Mouse (Mus musculus): ENCODE measurements at regions not wholly inside any gene's neighbourhood (a gene's known extent, or its start where the extent isn't known, plus 50 kb on each side); places are given as distances from the start of the nearest gene placed in this dataset.

- TF ChIP-seq CTCF (IDR thresholded peaks at IDR 0.05; ENCODE audit: borderline replicate concordance, insufficient read depth, low read length) (no peak), POLR2A (IDR thresholded peaks at IDR 0.05; ENCODE audit: low read depth, low read length) (no peak)
Measured at GRCm38 (mm10) chr2:74178106-74178505, 267.0 kb upstream of the Atp5g3 start.
